ENCODE assay signal across 22 mouse cellular contexts in genomic region chr5:25379188-25379587, GRCm38 (mm10).
"Had no signal": no experiment of that assay in that cellular context is flagged by ENCODE, and none has a peak within 500 bp of the region (broad histone marks: within the 10 kb centered on the region; RNA-seq: fewer than 3 reads in every experiment).

No protein-coding gene starts in this region.

- H3K9ac ChIP-seq: heart, embryonic 12.5 days; hindbrain, embryonic 13.5 days; hindbrain, embryonic 15.5 days; kidney, embryonic 15.5 days; limb, embryonic 12.5 days; liver, embryonic 13.5 days had no signal

- ATAC-seq: hindbrain, postnatal 0 days; intestine, embryonic 16.5 days had no signal

- H3K27me3 ChIP-seq: heart, embryonic 12.5 days; hindbrain, embryonic 13.5 days; hindbrain, embryonic 15.5 days; kidney, embryonic 15.5 days; limb, embryonic 12.5 days; liver, embryonic 13.5 days had no signal

- H3K36me3 ChIP-seq: heart, embryonic 10.5 days had no signal

- H3K9me3 ChIP-seq: heart, embryonic 10.5 days; heart, embryonic 12.5 days; hindbrain, embryonic 13.5 days; hindbrain, embryonic 15.5 days; kidney, embryonic 15.5 days; limb, embryonic 12.5 days; liver, embryonic 13.5 days had no signal

- H3K27ac ChIP-seq: heart, embryonic 10.5 days; hindbrain, embryonic 13.5 days; hindbrain, embryonic 15.5 days; hindbrain, postnatal 0 days; kidney, embryonic 15.5 days; kidney, postnatal 0 days; limb, embryonic 12.5 days; liver, embryonic 13.5 days had no signal

- H3K4me3 ChIP-seq: heart, embryonic 10.5 days; heart, embryonic 12.5 days; hindbrain, embryonic 13.5 days; hindbrain, embryonic 15.5 days; kidney, embryonic 15.5 days; limb, embryonic 12.5 days; liver, embryonic 13.5 days had no signal

- H3K4me1 ChIP-seq: hindbrain, embryonic 13.5 days; hindbrain, embryonic 15.5 days; limb, embryonic 12.5 days; liver, embryonic 13.5 days had no signal

- DNase-seq: gastrocnemius, postnatal 14 days; heart, adult 18-20 months; heart, postnatal 10 days; kidney, adult 11 months; kidney, adult 2 months; kidney, adult 9 months; kidney, postnatal 14 days; kidney, postnatal 36 days; layer of hippocampus, adult 9-11 months; layer of hippocampus, postnatal 36 days; left cerebral cortex, postnatal 4 days; liver; liver, embryonic 13.5 days had no signal
